In genomic region chr6:83032769-83033191, GRCm38 (mm10) we compare ENCODE assay signal across 8 mouse cellular contexts. TPM values are rescaled to one million over a fixed set of nuclear protein-coding genes. Genes with fewer than 3 reads are reported as not detected.
DNase-seq lines count a peak whose midpoint lies in the region; ATAC-seq lines count a peak whose summit lies in the region.

No protein-coding gene starts in this region.

- H3K9ac ChIP-seq in embryonic facial prominence, embryonic 14.5 days (ENCODE audit: low read depth, low read length) = peak overlapping the region; percentile 60
- H3K9ac ChIP-seq in hindbrain, embryonic 14.5 days = peak overlapping the region; percentile 44
- peak overlapping the region; percentile 84 for H3K9ac ChIP-seq in liver, embryonic 15.5 days

- H3K4me1 ChIP-seq in embryonic facial prominence, embryonic 14.5 days (ENCODE audit: control insufficient read depth, insufficient read depth, low read length) = peaks cover 22% of the 10 kb centered on the region
- peaks cover 19% of the 10 kb centered on the region; the same call in 1 of the 2 replicates for H3K4me1 ChIP-seq in hindbrain, embryonic 14.5 days (replicated peaks; ENCODE audit: control insufficient read depth, insufficient read depth, low read length)
- peaks cover 64% of the 10 kb centered on the region for H3K4me1 ChIP-seq in liver, embryonic 15.5 days (replicated peaks)

- under 1% methylated on average over 30 of the region's 31 CpGs for WGBS in embryonic facial prominence, embryonic 14.5 days
- WGBS in hindbrain, embryonic 14.5 days = 1% methylated on average over 31 of the region's 31 CpGs
- WGBS in liver, embryonic 15.5 days (ENCODE audit: insufficient replicate concordance) = under 1% methylated on average over 31 of the region's 31 CpGs

- H3K27me3 ChIP-seq in embryonic facial prominence, embryonic 14.5 days (replicated peaks; ENCODE audit: control insufficient read depth, insufficient read depth, low read length) = peaks cover 18% of the 10 kb centered on the region; the same call in 1 of the 2 replicates
- H3K27me3 ChIP-seq in hindbrain, embryonic 14.5 days (ENCODE audit: control insufficient read depth, insufficient read depth, low read length) = peaks cover 47% of the 10 kb centered on the region
- peaks cover 40% of the 10 kb centered on the region for H3K27me3 ChIP-seq in liver, embryonic 15.5 days

- no peaks in the 10 kb centered on the region; the same call in 1 of the 2 replicates for H3K36me3 ChIP-seq in embryonic facial prominence, embryonic 14.5 days (ENCODE audit: control insufficient read depth, insufficient read depth, low read length)
- no peaks in the 10 kb centered on the region for H3K36me3 ChIP-seq in hindbrain, embryonic 14.5 days (replicated peaks; ENCODE audit: control insufficient read depth, insufficient read depth)
- H3K36me3 ChIP-seq in liver, embryonic 15.5 days (replicated peaks) = peaks cover 30% of the 10 kb centered on the region

- H3K4me2 ChIP-seq in embryonic facial prominence, embryonic 14.5 days (ENCODE audit: low read depth, low read length) = peak overlapping the region; percentile 63
- H3K4me2 ChIP-seq in hindbrain, embryonic 14.5 days (replicated peaks) = peak overlapping the region; percentile 67
- peak overlapping the region; percentile 83 for H3K4me2 ChIP-seq in liver, embryonic 15.5 days

- DNase-seq in 416B (ENCODE audit: low read depth) (peak; percentile 41), ES-CJ7 (ENCODE audit: low read depth, low spot score) (peak; percentile 64)
- peak; percentile 57 for DNase-seq in embryonic facial prominence, embryonic 14.5 days (ENCODE audit: low spot score)
- DNase-seq in hindbrain, embryonic 14.5 days (ENCODE audit: low spot score) = peak; percentile 31
- DNase-seq in neural tube, embryonic 10.5 days (ENCODE audit: extremely low spot score, low spot score) = peak; percentile 74
- peak; percentile 59 for DNase-seq in thymus, postnatal 25 days
- no peak for DNase-seq in cerebellum, adult 9-10 months

- ATAC-seq in embryonic facial prominence, embryonic 14.5 days (ENCODE audit: low read depth) = peak; percentile 41
- peak; percentile 41 for ATAC-seq in hindbrain, embryonic 14.5 days (ENCODE audit: low FRiP score)
- peak; percentile 71 for ATAC-seq in liver, embryonic 15.5 days (ENCODE audit: insufficient read depth)

- H3K9me3 ChIP-seq in embryonic facial prominence, embryonic 14.5 days (ENCODE audit: control insufficient read depth, low read length) = no peaks in the 10 kb centered on the region
- no peaks in the 10 kb centered on the region for H3K9me3 ChIP-seq in hindbrain, embryonic 14.5 days (ENCODE audit: control insufficient read depth, low read length)
- H3K9me3 ChIP-seq in liver, embryonic 15.5 days (replicated peaks) = no peaks in the 10 kb centered on the region

- peak overlapping the region; percentile 56 for H3K4me3 ChIP-seq in embryonic facial prominence, embryonic 14.5 days (ENCODE audit: low read depth, low read length)
- H3K4me3 ChIP-seq in hindbrain, embryonic 14.5 days (replicated peaks; ENCODE audit: low read length) = peak overlapping the region; percentile 38
- H3K4me3 ChIP-seq in liver, embryonic 15.5 days (replicated peaks) = peak overlapping the region; percentile 87

- H3K27ac ChIP-seq in embryonic facial prominence, embryonic 14.5 days (replicated peaks; ENCODE audit: low read depth, low read length) = peak overlapping the region; percentile 80
- no peak overlapping the region for H3K27ac ChIP-seq in hindbrain, embryonic 14.5 days
- H3K27ac ChIP-seq in liver, embryonic 15.5 days (replicated peaks) = peak overlapping the region; percentile 77

RNA-seq across cellular contexts. Expression of gene Dok1, which starts 0.5 kb away (rescaled TPM):
- polyA plus RNA-seq in embryonic facial prominence, embryonic 14.5 days (2014; fragmentation: Nextera tagmentation; extraction: Ambion mirVana) = 6.7 and 8.7 TPM in 2 replicates
- 1.2 and 2.2 TPM in 2 replicates for polyA plus RNA-seq in hindbrain, embryonic 14.5 days (2014; fragmentation: Nextera tagmentation; extraction: Ambion mirVana)
- 19.9 and 21.1 TPM in 2 replicates for polyA plus RNA-seq in liver, embryonic 15.5 days (2015; fragmentation: Nextera tagmentation; extraction: Ambion mirVana)

RNA-seq across cellular contexts. Expression of gene Loxl3, which starts 1.2 kb away (rescaled TPM):
- polyA plus RNA-seq in embryonic facial prominence, embryonic 14.5 days (2014; fragmentation: Nextera tagmentation; extraction: Ambion mirVana) = 19.7 and 21.4 TPM in 2 replicates
- polyA plus RNA-seq in hindbrain, embryonic 14.5 days (2014; fragmentation: Nextera tagmentation; extraction: Ambion mirVana) = 3.5 and 4.9 TPM in 2 replicates
- polyA plus RNA-seq in liver, embryonic 15.5 days (2015; fragmentation: Nextera tagmentation; extraction: Ambion mirVana) = 1.7 and 2.1 TPM in 2 replicates

RNA-seq across cellular contexts. Expression of gene Aup1, which starts 21.5 kb away (rescaled TPM):
- 118 and 121 TPM in 2 replicates for polyA plus RNA-seq in embryonic facial prominence, embryonic 14.5 days (2014; fragmentation: Nextera tagmentation; extraction: Ambion mirVana)
- 109 and 111 TPM in 2 replicates for polyA plus RNA-seq in hindbrain, embryonic 14.5 days (2014; fragmentation: Nextera tagmentation; extraction: Ambion mirVana)
- 189 and 201 TPM in 2 replicates for polyA plus RNA-seq in liver, embryonic 15.5 days (2015; fragmentation: Nextera tagmentation; extraction: Ambion mirVana)

RNA-seq across cellular contexts. Expression of gene Htra2, which starts 22.3 kb away (rescaled TPM):
- 43.0 and 46.3 TPM in 2 replicates for polyA plus RNA-seq in embryonic facial prominence, embryonic 14.5 days (2014; fragmentation: Nextera tagmentation; extraction: Ambion mirVana)
- 40.4 and 42.9 TPM in 2 replicates for polyA plus RNA-seq in hindbrain, embryonic 14.5 days (2014; fragmentation: Nextera tagmentation; extraction: Ambion mirVana)
- 87.9 and 93.6 TPM in 2 replicates for polyA plus RNA-seq in liver, embryonic 15.5 days (2015; fragmentation: Nextera tagmentation; extraction: Ambion mirVana)

RNA-seq across cellular contexts. Expression of gene Dqx1, which starts 24.9 kb away (rescaled TPM):
- polyA plus RNA-seq in embryonic facial prominence, embryonic 14.5 days (2014; fragmentation: Nextera tagmentation; extraction: Ambion mirVana) = 0.65 and 0.67 TPM in 2 replicates
- polyA plus RNA-seq in hindbrain, embryonic 14.5 days (2014; fragmentation: Nextera tagmentation; extraction: Ambion mirVana) = 0.29 TPM in 2 replicates
- polyA plus RNA-seq in liver, embryonic 15.5 days (2015; fragmentation: Nextera tagmentation; extraction: Ambion mirVana) = 6.8 and 7.8 TPM in 2 replicates
